Mouse (Mus musculus): ENCODE results near the gene Lce1a2.
"Not testable (repeated sequence)": the region's sequence is repeated elsewhere in the genome, so short reads cannot be mapped to it uniquely, and the experiment has no call there.

The Lce1a2 gene

GRCm38 (mm10) chr3:92670215-92670614 lies at the start of gene Lce1a2:
TSS of gene Lce1a2 (minus strand) at chr3:92670315.
- Histone ChIP-seq H3K4me1 (replicated peaks; ENCODE audit: low read depth, low read length) (no peaks in the 10 kb centered on the region), H3K9me3 (ENCODE audit: low read length) (no peaks in the 10 kb centered on the region), H3K4me3 (replicated peaks; ENCODE audit: low read length) (no peak within 1 kb of the TSS), H3K27me3 (ENCODE audit: insufficient read depth, low read length) (no peaks in the 10 kb centered on the region), H3K36me3 (ENCODE audit: insufficient read depth, low read length) (no peaks in the 10 kb centered on the region)
- TF ChIP-seq NANOG (IDR thresholded peaks at IDR 0.05; ENCODE audit: borderline replicate concordance, low read length) (no peak), CTCF (conservative IDR thresholded peaks at IDR 0.05; ENCODE audit: low read length) (no peak), POU5F1 (IDR thresholded peaks at IDR 0.05; ENCODE audit: borderline replicate concordance, low read length) (no peak)

GRCm38 (mm10) chr3:92715122-92715521 lies 45.0 kb upstream of the Lce1a2 start:
- H3K4me1 ChIP-seq (replicated peaks; ENCODE audit: low read depth, low read length) = no peaks in the 10 kb centered on the region
- H3K27me3 ChIP-seq (ENCODE audit: insufficient read depth, low read length) = no peaks in the 10 kb centered on the region
- H3K4me3 ChIP-seq (replicated peaks; ENCODE audit: low read length) = no peak overlapping the region
- H3K9me3 ChIP-seq (ENCODE audit: low read length) = no peaks in the 10 kb centered on the region
- TF ChIP-seq CTCF (conservative IDR thresholded peaks at IDR 0.05; ENCODE audit: low read length) (peak; percentile 22; the same call in 1 of the 2 replicates), POU5F1 (IDR thresholded peaks at IDR 0.05; ENCODE audit: borderline replicate concordance, low read length) (no peak)
- H3K36me3 ChIP-seq (ENCODE audit: insufficient read depth, low read length) = no peaks in the 10 kb centered on the region

- TF ChIP-seq NANOG (IDR thresholded peaks at IDR 0.05; ENCODE audit: borderline replicate concordance, low read length) (no peak), POU5F1 (IDR thresholded peaks at IDR 0.05; ENCODE audit: borderline replicate concordance, low read length) (no peak), CTCF (conservative IDR thresholded peaks at IDR 0.05; ENCODE audit: low read length) (no peak)
- Histone ChIP-seq H3K27me3 (ENCODE audit: insufficient read depth, low read length) (no peaks in the 10 kb centered on the region), H3K9me3 (ENCODE audit: low read length) (peaks cover 5% of the 10 kb centered on the region; the same call in 1 of the 2 replicates), H3K4me3 (replicated peaks; ENCODE audit: low read length) (no peak within 1 kb of the TSS), H3K4me1 (replicated peaks; ENCODE audit: low read depth, low read length) (no peaks in the 10 kb centered on the region), H3K36me3 (ENCODE audit: insufficient read depth, low read length) (no peaks in the 10 kb centered on the region)
Observed at GRCm38 (mm10) chr3:92708974-92709373, 38.9 kb upstream of the Lce1a2 start, which contains the start of gene Lce1e. TSS of gene Lce1e (minus strand) at chr3:92709074.

GRCm38 (mm10) chr3:92694613-92695012 lies 24.5 kb upstream of the Lce1a2 start:
- Histone ChIP-seq H3K4me3 (replicated peaks; ENCODE audit: low read length) (no peak overlapping the region), H3K9me3 (ENCODE audit: low read length) (no peaks in the 10 kb centered on the region), H3K27me3 (ENCODE audit: insufficient read depth, low read length) (no peaks in the 10 kb centered on the region), H3K4me1 (replicated peaks; ENCODE audit: low read depth, low read length) (peaks cover 6% of the 10 kb centered on the region; the same call in 1 of the 2 replicates), H3K36me3 (ENCODE audit: insufficient read depth, low read length) (no peaks in the 10 kb centered on the region)
- TF ChIP-seq CTCF (conservative IDR thresholded peaks at IDR 0.05; ENCODE audit: low read length) = no peak
- TF ChIP-seq POU5F1 (IDR thresholded peaks at IDR 0.05; ENCODE audit: borderline replicate concordance, low read length) = peak; percentile 88
- TF ChIP-seq NANOG (IDR thresholded peaks at IDR 0.05; ENCODE audit: borderline replicate concordance, low read length) = peak; percentile 56; the same call in 1 of the 2 replicates

GRCm38 (mm10) chr3:92691688-92692087 lies 21.6 kb upstream of the Lce1a2 start:
- TF ChIP-seq POU5F1 (IDR thresholded peaks at IDR 0.05; ENCODE audit: borderline replicate concordance, low read length) (no peak), NANOG (IDR thresholded peaks at IDR 0.05; ENCODE audit: borderline replicate concordance, low read length) (no peak), CTCF (conservative IDR thresholded peaks at IDR 0.05; ENCODE audit: low read length) (no peak)
- Histone ChIP-seq H3K4me1 (replicated peaks; ENCODE audit: low read depth, low read length) (peaks cover 6% of the 10 kb centered on the region; the same call in 1 of the 2 replicates), H3K27me3 (ENCODE audit: insufficient read depth, low read length) (peaks cover 10% of the 10 kb centered on the region), H3K36me3 (ENCODE audit: insufficient read depth, low read length) (no peaks in the 10 kb centered on the region), H3K9me3 (ENCODE audit: low read length) (no peaks in the 10 kb centered on the region), H3K4me3 (replicated peaks; ENCODE audit: low read length) (no peak overlapping the region)

- not testable (repeated sequence) for H3K4me1 ChIP-seq (replicated peaks; ENCODE audit: low read depth, low read length); H3K9me3 ChIP-seq (ENCODE audit: low read length); H3K36me3 ChIP-seq (ENCODE audit: insufficient read depth, low read length)
- peak overlapping the region; percentile 48; the same call in 1 of the 2 replicates for H3K4me3 ChIP-seq (replicated peaks; ENCODE audit: low read length)
- H3K27me3 ChIP-seq (ENCODE audit: insufficient read depth, low read length) = peaks cover 15% of the 10 kb centered on the region
Observed at GRCm38 (mm10) chr3:92689154-92689553, 19.0 kb upstream of the Lce1a2 start.

GRCm38 (mm10) chr3:92687110-92687509 lies 17.0 kb upstream of the Lce1a2 start, which contains the start of gene Lce1d:
TSS of gene Lce1d (minus strand) at chr3:92687210.
- peaks cover 15% of the 10 kb centered on the region for H3K27me3 ChIP-seq (ENCODE audit: insufficient read depth, low read length)
- H3K4me3 ChIP-seq (replicated peaks; ENCODE audit: low read length) = no peak within 1 kb of the TSS
- no peaks in the 10 kb centered on the region for H3K36me3 ChIP-seq (ENCODE audit: insufficient read depth, low read length)
- TF ChIP-seq CTCF (conservative IDR thresholded peaks at IDR 0.05; ENCODE audit: low read length) = no peak
- no peak for TF ChIP-seq NANOG (IDR thresholded peaks at IDR 0.05; ENCODE audit: borderline replicate concordance, low read length)
- TF ChIP-seq POU5F1 (IDR thresholded peaks at IDR 0.05; ENCODE audit: borderline replicate concordance, low read length) = no peak
- no peaks in the 10 kb centered on the region for H3K9me3 ChIP-seq (ENCODE audit: low read length)
- peaks cover 4% of the 10 kb centered on the region; the same call in 1 of the 2 replicates for H3K4me1 ChIP-seq (replicated peaks; ENCODE audit: low read depth, low read length)

- Histone ChIP-seq H3K36me3 (ENCODE audit: insufficient read depth, low read length) (no peaks in the 10 kb centered on the region), H3K9me3 (ENCODE audit: low read length) (no peaks in the 10 kb centered on the region), H3K4me3 (replicated peaks; ENCODE audit: low read length) (no peak within 1 kb of the TSS), H3K27me3 (ENCODE audit: insufficient read depth, low read length) (no peaks in the 10 kb centered on the region), H3K4me1 (replicated peaks; ENCODE audit: low read depth, low read length) (peaks cover 4% of the 10 kb centered on the region; the same call in 1 of the 2 replicates)
- no peak for TF ChIP-seq CTCF (conservative IDR thresholded peaks at IDR 0.05; ENCODE audit: low read length)
- TF ChIP-seq NANOG (IDR thresholded peaks at IDR 0.05; ENCODE audit: borderline replicate concordance, low read length) = no peak
- no peak for TF ChIP-seq POU5F1 (IDR thresholded peaks at IDR 0.05; ENCODE audit: borderline replicate concordance, low read length)
Observed at GRCm38 (mm10) chr3:92678947-92679346, 8.8 kb upstream of the Lce1a2 start, which contains the start of gene Lce1c. TSS of gene Lce1c (plus strand) at chr3:92679247.

GRCm38 (mm10) chr3:92656826-92657225 lies 13.3 kb downstream of the Lce1a2 start, which contains the start of gene Lce1b:
TSS of gene Lce1b (minus strand) at chr3:92656926.
- Histone ChIP-seq H3K4me3 (replicated peaks; ENCODE audit: low read length) (no peak within 1 kb of the TSS), H3K27me3 (ENCODE audit: insufficient read depth, low read length) (no peaks in the 10 kb centered on the region), H3K36me3 (ENCODE audit: insufficient read depth, low read length) (no peaks in the 10 kb centered on the region), H3K4me1 (replicated peaks; ENCODE audit: low read depth, low read length) (no peaks in the 10 kb centered on the region), H3K9me3 (ENCODE audit: low read length) (no peaks in the 10 kb centered on the region)
- TF ChIP-seq CTCF (conservative IDR thresholded peaks at IDR 0.05; ENCODE audit: low read length) (no peak), NANOG (IDR thresholded peaks at IDR 0.05; ENCODE audit: borderline replicate concordance, low read length) (no peak), POU5F1 (IDR thresholded peaks at IDR 0.05; ENCODE audit: borderline replicate concordance, low read length) (no peak)
